Mouse (Mus musculus): ENCODE results near the gene Fam104a. TPM values are rescaled to one million over a fixed set of nuclear protein-coding genes. Genes with fewer than 3 reads are reported as not detected.

The Fam104a gene
- 46.6 and 52.0 TPM in 2 replicates for polyA plus RNA-seq (2014; fragmentation: Nextera tagmentation; extraction: Ambion mirVana)

DNA sequence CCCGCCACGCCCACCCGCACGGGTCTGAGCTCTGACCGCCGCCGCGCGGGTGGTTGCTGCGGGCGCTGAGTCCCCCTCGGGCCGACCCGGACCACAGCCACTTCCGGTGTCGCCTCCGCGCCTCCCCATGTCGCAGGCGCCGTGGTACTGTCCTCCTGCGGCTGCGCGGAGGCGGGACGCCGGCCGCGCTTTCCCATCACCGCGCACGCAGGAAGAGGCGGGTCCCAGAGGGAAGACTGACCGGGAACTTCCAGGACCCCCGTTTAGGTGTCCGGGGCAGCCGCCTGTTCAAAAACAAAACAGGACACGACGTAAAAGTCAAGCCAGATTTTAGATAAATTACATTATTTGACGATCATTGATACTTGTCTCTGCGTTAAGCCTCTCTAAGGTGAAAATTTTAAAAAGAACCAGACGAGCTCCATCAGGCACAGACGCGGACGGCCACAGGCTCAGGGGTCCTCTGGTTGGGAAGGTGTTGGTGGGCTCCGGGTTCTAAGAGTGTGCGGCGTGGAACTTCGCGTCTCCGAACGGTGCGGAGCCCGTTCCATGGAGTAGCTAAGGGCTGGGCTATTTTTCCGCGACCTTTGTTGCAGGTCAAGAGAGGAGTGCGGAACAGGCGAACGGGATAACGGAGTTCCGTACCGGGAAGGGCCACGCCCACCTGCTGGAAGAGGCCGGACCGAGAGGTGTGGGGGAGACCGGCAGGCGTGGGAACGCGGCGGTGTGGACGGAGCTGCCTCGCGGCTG, at the start of gene Fam104a, which contains the start of gene D11Wsu47e:
TSS of gene Fam104a (minus strand) at position 199 of the 750 bp plus-strand sequence.
TSS of gene D11Wsu47e (plus strand) at position 456 of the 750 bp plus-strand sequence.
- Histone ChIP-seq H3K4me1 (ENCODE audit: insufficient read depth) (peaks cover 16% of the 10 kb centered on the region), H3K4me2 (peak within 1 kb of the TSS; percentile 70), H3K27ac (ENCODE audit: low read depth) (peak within 1 kb of the TSS; percentile 97), H3K27me3 (ENCODE audit: insufficient read depth, low read length) (no peaks in the 10 kb centered on the region), H3K9me3 (ENCODE audit: low read depth, low read length) (no peaks in the 10 kb centered on the region), H3K4me3 (ENCODE audit: low read depth, low read length) (peak within 1 kb of the TSS; percentile 93), H3K9ac (peak within 1 kb of the TSS; percentile 87), H3K36me3 (ENCODE audit: insufficient read depth) (peaks cover 25% of the 10 kb centered on the region)
- DNase-seq: peak; percentile 98
- under 1% methylated on average over 73 of the region's 73 CpGs for WGBS
- no peak for TF ChIP-seq CTCF (IDR thresholded peaks at IDR 0.05; ENCODE audit: low read depth)
- ATAC-seq (ENCODE audit: insufficient read depth): peak; percentile 96

DNA sequence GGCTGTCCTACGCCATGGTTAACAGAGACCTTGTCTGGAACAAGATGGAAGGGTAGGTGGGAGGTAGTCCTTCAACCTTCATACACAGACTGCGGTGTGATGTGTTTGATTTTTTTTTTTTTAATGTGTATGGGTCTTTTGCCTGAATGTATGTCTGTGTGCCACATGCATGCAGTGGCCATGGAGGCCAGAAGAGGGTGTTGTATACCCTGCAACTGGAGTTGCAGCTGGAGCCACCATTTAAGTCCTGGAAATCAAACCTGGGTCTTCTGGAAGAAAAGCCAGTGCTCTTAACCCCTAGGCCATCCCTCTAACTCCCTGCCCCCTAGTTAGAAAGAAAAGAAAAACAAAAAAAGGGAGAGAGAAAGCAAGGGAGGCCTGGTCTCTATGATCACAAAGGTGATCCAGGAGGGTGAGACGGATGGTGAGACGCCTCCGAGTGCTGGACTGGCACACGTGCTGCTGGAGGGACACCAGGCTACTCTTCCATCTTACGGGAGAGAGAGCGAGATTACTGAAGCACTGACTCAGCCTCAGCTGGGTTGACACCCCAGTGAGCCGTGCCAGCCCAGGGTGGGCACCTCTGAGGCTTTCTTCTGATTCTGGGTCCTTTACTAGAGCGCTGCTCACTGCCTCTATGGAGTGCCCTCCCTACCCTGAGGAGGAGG, 48.1 kb upstream of the Fam104a start:
- ATAC-seq (ENCODE audit: insufficient read depth) (no peak), DNase-seq (no peak)
- H3K36me3 ChIP-seq (ENCODE audit: insufficient read depth): peaks cover 46% of the 10 kb centered on the region
- no peak overlapping the region for H3K4me2 ChIP-seq
- TF ChIP-seq CTCF (IDR thresholded peaks at IDR 0.05; ENCODE audit: low read depth): peak; percentile 22; the same call in 1 of the 2 replicates
- H3K4me3 ChIP-seq (ENCODE audit: low read depth, low read length): no peak overlapping the region
- WGBS: 88% methylated on average over 10 of the region's 10 CpGs
- no peaks in the 10 kb centered on the region for H3K9me3 ChIP-seq (ENCODE audit: low read depth, low read length)
- H3K9ac ChIP-seq: no peak overlapping the region
- no peaks in the 10 kb centered on the region for H3K27me3 ChIP-seq (ENCODE audit: insufficient read depth, low read length)
- H3K4me1 ChIP-seq (ENCODE audit: insufficient read depth): peaks cover 25% of the 10 kb centered on the region
- no peak overlapping the region for H3K27ac ChIP-seq (ENCODE audit: low read depth)

DNA sequence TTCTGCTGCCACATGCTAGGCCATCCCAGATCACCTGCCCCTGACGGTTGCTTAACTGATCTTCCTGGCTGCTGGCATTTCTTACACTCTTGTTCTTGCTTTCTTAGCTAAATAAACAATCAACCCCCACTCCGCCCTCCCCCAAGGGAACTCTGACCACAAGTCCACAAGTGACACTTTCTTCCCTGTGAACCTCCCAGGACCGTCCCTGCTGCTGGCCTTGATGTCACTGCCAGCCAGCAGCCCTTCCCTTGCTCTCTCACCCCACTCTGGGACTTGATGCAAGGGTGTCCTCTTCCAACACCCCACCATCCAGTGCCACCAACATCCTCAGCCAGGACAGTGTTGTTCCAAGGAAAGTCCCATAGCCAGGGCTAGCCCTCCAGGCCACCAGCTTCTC, 46.9 kb upstream of the Fam104a start:
- Histone ChIP-seq H3K4me3 (ENCODE audit: low read depth, low read length) (no peak overlapping the region), H3K4me2 (no peak overlapping the region), H3K4me1 (ENCODE audit: insufficient read depth) (peaks cover 22% of the 10 kb centered on the region), H3K27me3 (ENCODE audit: insufficient read depth, low read length) (no peaks in the 10 kb centered on the region), H3K36me3 (ENCODE audit: insufficient read depth) (peaks cover 53% of the 10 kb centered on the region), H3K9me3 (ENCODE audit: low read depth, low read length) (no peaks in the 10 kb centered on the region), H3K27ac (ENCODE audit: low read depth) (no peak overlapping the region), H3K9ac (no peak overlapping the region)
- DNase-seq (no peak), ATAC-seq (ENCODE audit: insufficient read depth) (no peak)
- TF ChIP-seq CTCF (IDR thresholded peaks at IDR 0.05; ENCODE audit: low read depth): no peak
- 32% methylated on average over 3 of the region's 3 CpGs for WGBS

DNA sequence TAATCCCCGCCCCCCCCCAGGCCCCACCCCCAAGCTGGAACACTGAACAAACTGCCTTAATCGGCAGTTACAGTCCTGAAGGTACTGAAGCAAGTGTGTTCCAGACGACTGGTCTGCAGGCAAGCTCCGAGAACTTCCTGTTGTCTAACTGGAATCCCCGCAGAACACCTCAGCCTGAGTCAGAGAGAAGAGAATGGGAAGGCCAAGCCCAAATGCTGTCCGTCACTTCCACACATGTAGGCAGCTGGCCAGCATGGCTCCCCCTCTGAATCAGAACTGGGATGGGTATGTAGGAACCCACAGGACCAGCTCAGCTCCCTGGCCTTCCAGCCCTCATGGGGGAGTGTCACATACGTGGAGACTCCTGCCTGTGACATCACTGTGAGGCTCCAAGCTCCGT, 46.0 kb upstream of the Fam104a start:
- DNase-seq (no peak), ATAC-seq (ENCODE audit: insufficient read depth) (no peak)
- no peak overlapping the region for H3K27ac ChIP-seq (ENCODE audit: low read depth)
- no peaks in the 10 kb centered on the region for H3K9me3 ChIP-seq (ENCODE audit: low read depth, low read length)
- H3K4me1 ChIP-seq (ENCODE audit: insufficient read depth): peaks cover 12% of the 10 kb centered on the region
- peaks cover 58% of the 10 kb centered on the region for H3K36me3 ChIP-seq (ENCODE audit: insufficient read depth)
- no peak for TF ChIP-seq CTCF (IDR thresholded peaks at IDR 0.05; ENCODE audit: low read depth)
- H3K27me3 ChIP-seq (ENCODE audit: insufficient read depth, low read length): no peaks in the 10 kb centered on the region
- H3K4me2 ChIP-seq: no peak overlapping the region
- WGBS: 48% methylated on average over 8 of the region's 8 CpGs
- no peak overlapping the region for H3K9ac ChIP-seq
- H3K4me3 ChIP-seq (ENCODE audit: low read depth, low read length): no peak overlapping the region

DNA sequence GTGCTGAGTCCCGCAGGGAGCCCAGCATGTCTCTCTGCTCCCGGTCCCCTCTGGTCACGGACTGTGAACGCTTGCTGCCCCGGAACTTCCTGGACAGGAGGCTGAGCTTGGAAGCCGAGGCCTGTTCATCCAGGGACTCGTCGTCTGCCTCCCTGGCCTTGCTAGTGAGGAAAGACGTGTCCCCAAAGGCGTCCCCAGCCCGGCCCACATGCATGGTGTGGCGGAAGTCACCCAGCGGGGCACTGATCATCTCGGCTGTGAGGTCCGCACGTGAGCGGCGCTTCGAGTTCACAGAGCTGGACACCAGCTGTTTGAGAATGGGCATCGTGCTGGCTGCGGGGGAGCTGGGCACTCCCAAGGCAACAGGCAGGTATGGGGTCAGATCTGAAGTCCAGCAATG, 45.3 kb upstream of the Fam104a start:
- Histone ChIP-seq H3K36me3 (ENCODE audit: insufficient read depth) (peaks cover 62% of the 10 kb centered on the region), H3K9ac (no peak overlapping the region), H3K4me1 (ENCODE audit: insufficient read depth) (peaks cover 5% of the 10 kb centered on the region), H3K9me3 (ENCODE audit: low read depth, low read length) (no peaks in the 10 kb centered on the region), H3K27me3 (ENCODE audit: insufficient read depth, low read length) (no peaks in the 10 kb centered on the region), H3K27ac (ENCODE audit: low read depth) (no peak overlapping the region), H3K4me3 (ENCODE audit: low read depth, low read length) (no peak overlapping the region), H3K4me2 (no peak overlapping the region)
- no peak for TF ChIP-seq CTCF (IDR thresholded peaks at IDR 0.05; ENCODE audit: low read depth)
- DNase-seq (no peak), ATAC-seq (ENCODE audit: insufficient read depth) (no peak)
- 78% methylated on average over 21 of the region's 21 CpGs for WGBS

DNA sequence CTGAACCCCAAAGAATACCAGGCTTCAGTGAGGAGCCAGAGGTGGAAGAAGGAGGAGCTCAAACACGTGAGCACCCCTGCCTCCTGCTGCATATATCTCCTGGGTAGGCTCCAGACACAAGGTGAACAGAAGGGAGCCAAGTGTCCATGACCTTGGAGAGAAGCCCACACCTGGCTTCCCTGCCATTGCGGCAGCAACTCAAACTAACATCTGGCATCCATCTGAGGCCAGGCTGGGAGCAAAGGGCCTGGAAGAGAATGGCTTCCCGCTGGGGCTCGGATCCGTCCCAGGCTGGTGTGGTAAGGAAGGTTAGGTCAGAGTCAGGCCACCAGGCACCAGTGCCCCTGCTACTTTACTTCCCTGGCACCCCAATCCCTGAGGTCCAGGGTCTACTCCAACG, 44.0 kb upstream of the Fam104a start:
- H3K4me1 ChIP-seq (ENCODE audit: insufficient read depth): no peaks in the 10 kb centered on the region; the same call in none of the 2 replicates
- WGBS: 55% methylated on average over 6 of the region's 6 CpGs
- ATAC-seq (ENCODE audit: insufficient read depth): no peak
- DNase-seq: no peak
- H3K4me2 ChIP-seq: no peak overlapping the region
- H3K9ac ChIP-seq: no peak overlapping the region
- no peak for TF ChIP-seq CTCF (IDR thresholded peaks at IDR 0.05; ENCODE audit: low read depth)
- H3K4me3 ChIP-seq (ENCODE audit: low read depth, low read length): no peak overlapping the region
- H3K36me3 ChIP-seq (ENCODE audit: insufficient read depth): peaks cover 63% of the 10 kb centered on the region
- no peaks in the 10 kb centered on the region for H3K27me3 ChIP-seq (ENCODE audit: insufficient read depth, low read length)
- no peaks in the 10 kb centered on the region for H3K9me3 ChIP-seq (ENCODE audit: low read depth, low read length)
- H3K27ac ChIP-seq (ENCODE audit: low read depth): peak overlapping the region; percentile 3; the same call in 1 of the 2 replicates

Data from lung, embryonic 14.5 days (tissue).